Comparison of ENCODE assay signal across 24 mouse cellular contexts in the genomic region with DNA sequence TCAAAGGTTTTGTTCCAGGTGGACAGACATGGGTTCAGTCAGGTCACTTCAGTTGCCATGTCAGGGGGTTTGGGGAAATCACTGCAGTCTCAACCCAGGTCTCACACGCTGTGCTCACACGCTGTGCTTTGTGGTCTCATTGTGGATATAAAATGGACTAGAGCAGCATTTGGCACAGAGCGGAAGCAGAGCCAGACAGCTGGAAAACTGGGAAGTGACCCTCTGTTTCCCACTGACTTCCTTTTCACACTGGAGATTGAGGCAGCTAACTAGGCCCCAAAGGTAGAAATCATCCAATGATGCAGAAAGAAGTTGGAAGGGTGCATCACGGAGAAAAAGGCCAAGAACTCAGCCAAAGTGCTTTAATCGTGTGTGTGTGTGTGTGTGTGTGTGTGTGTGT.
DNase-seq lines count a peak whose midpoint lies in the region; ATAC-seq and TF ChIP-seq lines count a peak whose summit lies in the region.
"Had no signal": no experiment of that assay in that cellular context is flagged by ENCODE, and none has a peak within 500 bp of the region (broad histone marks: within the 10 kb centered on the region; RNA-seq: fewer than 3 reads in every experiment).

No protein-coding gene starts in this region.

- no peak overlapping the region for H3K9ac ChIP-seq in hindbrain, embryonic 13.5 days
- H3K9ac ChIP-seq: embryonic facial prominence, embryonic 13.5 days had no signal

- H3K4me1 ChIP-seq in hindbrain, embryonic 13.5 days (replicated peaks), result peaks cover 18% of the 10 kb centered on the region
- H3K4me1 ChIP-seq in hindbrain, embryonic 10.5 days (replicated peaks), result peaks cover 8% of the 10 kb centered on the region; the same call in 1 of the 2 replicates
- H3K4me1 ChIP-seq: embryonic facial prominence, embryonic 13.5 days; heart, embryonic 10.5 days had no signal

- no peak for ATAC-seq in hindbrain, embryonic 13.5 days (ENCODE audit: low FRiP score)
- ATAC-seq: CD4-positive, CD25-positive, alpha-beta regulatory T cell, adult 4 months; inflammation-experienced regulatory T-cells, adult 6 months; intestine, postnatal 0 days had no signal

- H3K27me3 ChIP-seq in hindbrain, embryonic 13.5 days, result no peaks in the 10 kb centered on the region
- peaks cover 11% of the 10 kb centered on the region; the same call in 1 of the 2 replicates for H3K27me3 ChIP-seq in hindbrain, embryonic 10.5 days (ENCODE audit: insufficient read depth, poor library complexity, severe bottlenecking)
- H3K27me3 ChIP-seq: embryonic facial prominence, embryonic 13.5 days had no signal

- no peak overlapping the region for H3K4me2 ChIP-seq in hindbrain, embryonic 13.5 days
- H3K4me2 ChIP-seq: embryonic facial prominence, embryonic 13.5 days had no signal

- H3K9me3 ChIP-seq in hindbrain, embryonic 13.5 days, result no peaks in the 10 kb centered on the region
- H3K9me3 ChIP-seq in hindbrain, embryonic 10.5 days, result no peaks in the 10 kb centered on the region
- H3K9me3 ChIP-seq: embryonic facial prominence, embryonic 13.5 days; heart, embryonic 10.5 days had no signal

- DNase-seq in cerebellum, postnatal 10 days, result peak; percentile 48 to 52
- no peak for DNase-seq in cerebellum, adult 11 months
- DNase-seq in hindbrain, embryonic 10.5 days (ENCODE audit: low spot score), result no peak
- no peak for DNase-seq in layer of hippocampus, adult 2 months (ENCODE audit: low spot score in 2 of 2)
- no peak for DNase-seq in layer of hippocampus, postnatal 36 days
- DNase-seq in retina, postnatal 1 day, result peak; percentile 39
- DNase-seq in retina, embryonic 14.5 days (ENCODE audit: low spot score), result no peak
- DNase-seq: adrenal gland, adult 8-10 months; adrenal gland, postnatal 36 days; B cell, adult 2 months; cerebellum, adult 11-12 months; cerebellum, adult 9-10 months; cerebellum, postnatal 36 days; gastrocnemius, postnatal 10 days; heart, adult 18-20 months; heart, postnatal 10 days; heart, postnatal 4 days had no signal

- no peak overlapping the region for H3K4me3 ChIP-seq in hindbrain, embryonic 13.5 days
- H3K4me3 ChIP-seq in hindbrain, embryonic 10.5 days, result no peak overlapping the region
- no peak overlapping the region for H3K4me3 ChIP-seq in layer of hippocampus, adult 2 months
- H3K4me3 ChIP-seq: embryonic facial prominence, embryonic 13.5 days; heart, embryonic 10.5 days had no signal

- H3K27ac ChIP-seq in hindbrain, embryonic 13.5 days, result peak overlapping the region; percentile 73
- no peak overlapping the region for H3K27ac ChIP-seq in hindbrain, embryonic 10.5 days
- H3K27ac ChIP-seq in layer of hippocampus, adult 2 months, result peak overlapping the region; percentile 67; the same call in 1 of the 2 replicates
- H3K27ac ChIP-seq: embryonic facial prominence, embryonic 13.5 days; heart, embryonic 10.5 days had no signal

- H3K36me3 ChIP-seq in hindbrain, embryonic 13.5 days, result no peaks in the 10 kb centered on the region
- H3K36me3 ChIP-seq in hindbrain, embryonic 10.5 days, result no peaks in the 10 kb centered on the region
- H3K36me3 ChIP-seq: embryonic facial prominence, embryonic 13.5 days; G1E; heart, embryonic 10.5 days had no signal

- TF ChIP-seq CTCF in layer of hippocampus, adult 2 months (conservative IDR thresholded peaks at IDR 0.05), result no peak

- 80% methylated on average over 5 of the region's 5 CpGs for WGBS in hindbrain, embryonic 13.5 days
- 92% methylated on average over 5 of the region's 5 CpGs for whole genome bisulfite sequencing in hindbrain, embryonic 10.5 days

Comparison
In these comparisons a context has a peak if more than half of its experiments do, and no peak if none do; other contexts are left out.
1. DNase-seq: peak in cerebellum, postnatal 10 days (2 of 2) and retina, postnatal 1 day (single experiment); none in cerebellum, adult 11 months (single experiment), hindbrain, embryonic 10.5 days (single experiment), layer of hippocampus, adult 2 months (0 of 2), layer of hippocampus, postnatal 36 days (0 of 2) and retina, embryonic 14.5 days (single experiment).